Mouse (Mus musculus) frontal cortex, postnatal 14 days (tissue): ENCODE results near the gene S1pr4.

Experiments
- DNase-seq, 2 experiments: peaks; one replicate each; pipeline ENCODE4 v3.0.0; 2022; ENCODE audit warnings: low spot score in 2 of 2

S1pr4 gene

DNA sequence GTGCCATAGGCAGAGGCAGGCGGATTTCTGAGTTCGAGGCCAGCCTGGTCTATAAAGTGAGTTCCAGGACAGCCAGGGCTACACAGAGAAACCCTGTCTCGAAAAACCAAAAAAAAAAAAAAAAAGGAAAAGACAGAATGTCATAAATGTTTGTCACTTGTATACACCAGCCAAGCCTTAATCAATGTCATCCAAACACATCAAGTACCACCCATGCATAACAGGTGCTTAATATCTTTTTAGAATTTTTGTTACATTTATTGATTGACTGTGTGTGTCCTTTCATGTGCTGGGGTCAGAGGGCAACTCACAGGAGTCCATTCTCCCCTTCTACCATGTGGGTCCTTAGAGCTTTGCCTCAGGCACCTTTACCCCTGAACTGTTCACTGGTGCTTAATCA, at the start of gene S1pr4:
TSS of gene S1pr4 (minus strand) at position 101 of the 400 bp plus-strand sequence.
- no peak for DNase-seq

DNA sequence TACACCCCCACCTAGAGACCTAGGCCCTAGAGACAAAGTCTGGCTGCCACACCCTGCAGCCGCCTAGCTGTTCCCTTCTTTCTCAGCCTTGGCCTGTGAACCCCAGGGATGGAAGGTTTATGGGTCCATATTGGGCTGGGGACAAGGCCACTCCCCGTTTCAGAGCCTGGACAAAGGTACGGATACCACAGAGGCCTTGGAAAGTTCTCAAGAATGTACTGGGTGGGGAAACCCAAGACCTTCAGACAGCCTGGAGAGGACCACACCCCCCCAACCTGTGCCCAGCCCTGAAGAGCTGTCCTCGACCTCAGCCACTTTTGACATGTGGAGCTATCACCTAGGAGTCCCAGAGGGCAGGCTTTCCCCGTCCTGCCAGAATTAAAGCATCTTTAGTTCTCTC, 49.0 kb upstream of the S1pr4 start:
- no peak for DNase-seq

GRCm38 (mm10) chr10:81546788-81547571, 47.0 kb upstream of the S1pr4 start:
- DNase-seq = no peak

DNA sequence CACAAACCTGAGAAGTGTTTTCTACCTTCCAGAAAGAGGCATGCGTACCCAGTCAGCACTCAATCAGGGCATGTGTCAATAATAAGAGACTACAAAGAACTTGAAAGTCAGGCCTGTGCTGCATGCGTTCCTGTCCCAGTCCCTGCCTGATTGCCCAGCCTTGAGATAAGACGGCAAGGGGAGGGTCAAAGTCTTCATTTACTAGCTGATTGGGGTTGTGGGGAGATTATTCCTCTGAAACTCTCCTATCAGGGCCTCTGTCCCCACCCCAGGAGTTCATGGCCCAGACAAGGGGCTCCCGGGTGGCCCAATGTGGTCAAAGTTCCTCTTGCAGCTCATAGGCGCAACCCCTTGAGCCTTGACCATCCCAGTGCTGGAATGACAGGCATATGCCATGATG, 46.4 kb upstream of the S1pr4 start:
- no peak for DNase-seq

- peak; percentile 99 to 100 for DNase-seq
These were observed 45.3 kb upstream of the S1pr4 start, which contains the start of gene Gna11 for GRCm38 (mm10) chr10:81545161-81545747. TSS of gene Gna11 (minus strand) at chr10:81545190.

- DNase-seq = no peak
These were observed 44.6 kb upstream of the S1pr4 start for GRCm38 (mm10) chr10:81544296-81545160.

- DNase-seq = no peak
These were observed 43.7 kb upstream of the S1pr4 start for GRCm38 (mm10) chr10:81543633-81544032.

DNA sequence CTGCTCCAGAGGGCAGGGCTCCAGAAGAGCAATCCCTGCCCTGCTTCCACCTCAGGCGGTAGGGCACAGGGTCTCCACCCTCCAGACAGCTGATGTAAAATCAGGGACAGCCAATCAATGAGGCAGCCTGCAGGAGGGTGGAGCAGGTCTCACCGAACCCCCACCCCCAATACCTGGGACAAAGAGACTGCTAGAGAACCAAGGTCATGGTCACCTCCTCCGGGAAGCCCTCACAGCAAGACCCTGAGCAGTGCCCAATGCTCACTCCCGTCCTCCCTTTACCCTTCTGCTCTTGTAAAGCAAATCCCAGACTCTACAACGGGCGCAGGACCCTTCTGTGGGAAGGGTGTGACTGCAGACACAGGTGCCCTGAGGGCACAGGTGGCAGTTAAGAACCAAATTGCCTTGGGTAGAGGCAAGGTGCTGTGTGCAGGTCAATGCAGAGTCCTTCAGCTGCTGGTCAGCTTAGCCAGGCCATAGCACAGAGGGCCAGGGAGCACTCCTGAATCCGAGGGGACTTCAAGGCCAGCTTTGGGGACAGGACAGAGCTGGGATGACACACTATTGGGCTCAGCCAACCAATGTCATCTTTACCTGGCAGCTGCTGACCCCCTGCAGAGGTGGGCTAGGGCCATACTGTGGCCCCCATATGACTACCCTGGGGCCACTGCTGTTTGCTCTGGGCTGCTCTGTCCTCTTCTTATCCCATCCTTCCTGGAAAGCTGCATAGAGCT, 43.0 kb upstream of the S1pr4 start:
- no peak for DNase-seq

- no peak for DNase-seq
These were observed 41.9 kb upstream of the S1pr4 start for GRCm38 (mm10) chr10:81541803-81542202.

GRCm38 (mm10) chr10:81541363-81541762, 41.4 kb upstream of the S1pr4 start:
- no peak for DNase-seq

GRCm38 (mm10) chr10:81538321-81539048, 38.6 kb upstream of the S1pr4 start:
- DNase-seq = no peak

- no peak for DNase-seq
These were observed 37.5 kb upstream of the S1pr4 start for GRCm38 (mm10) chr10:81537429-81537828.

- no peak for DNase-seq
These were observed 36.8 kb upstream of the S1pr4 start for GRCm38 (mm10) chr10:81536734-81537133.

DNA sequence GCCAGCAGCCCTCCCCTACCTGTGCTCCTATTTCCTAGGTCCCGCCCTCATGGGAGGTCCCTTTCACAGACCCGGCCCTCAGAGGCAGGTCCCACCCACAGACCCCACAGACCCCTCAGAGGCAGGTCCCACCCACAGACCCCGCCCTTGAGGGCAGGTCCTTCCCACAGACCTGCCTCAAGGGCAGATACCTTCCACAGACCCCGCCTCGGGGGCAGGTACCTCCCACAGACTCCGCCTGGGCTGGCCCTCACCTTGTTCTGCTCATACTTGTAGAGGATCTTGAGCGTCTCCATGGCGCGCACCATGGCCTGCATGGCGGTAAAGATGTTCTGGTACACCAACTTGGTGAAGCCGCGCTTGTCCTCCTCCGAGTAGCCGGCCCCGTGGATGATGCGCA, 34.9 kb upstream of the S1pr4 start:
- DNase-seq = no peak

- DNase-seq = peak in 1 of 2 experiments; percentile 62
These were observed 26.8 kb upstream of the S1pr4 start for GRCm38 (mm10) chr10:81526779-81527178.

DNA sequence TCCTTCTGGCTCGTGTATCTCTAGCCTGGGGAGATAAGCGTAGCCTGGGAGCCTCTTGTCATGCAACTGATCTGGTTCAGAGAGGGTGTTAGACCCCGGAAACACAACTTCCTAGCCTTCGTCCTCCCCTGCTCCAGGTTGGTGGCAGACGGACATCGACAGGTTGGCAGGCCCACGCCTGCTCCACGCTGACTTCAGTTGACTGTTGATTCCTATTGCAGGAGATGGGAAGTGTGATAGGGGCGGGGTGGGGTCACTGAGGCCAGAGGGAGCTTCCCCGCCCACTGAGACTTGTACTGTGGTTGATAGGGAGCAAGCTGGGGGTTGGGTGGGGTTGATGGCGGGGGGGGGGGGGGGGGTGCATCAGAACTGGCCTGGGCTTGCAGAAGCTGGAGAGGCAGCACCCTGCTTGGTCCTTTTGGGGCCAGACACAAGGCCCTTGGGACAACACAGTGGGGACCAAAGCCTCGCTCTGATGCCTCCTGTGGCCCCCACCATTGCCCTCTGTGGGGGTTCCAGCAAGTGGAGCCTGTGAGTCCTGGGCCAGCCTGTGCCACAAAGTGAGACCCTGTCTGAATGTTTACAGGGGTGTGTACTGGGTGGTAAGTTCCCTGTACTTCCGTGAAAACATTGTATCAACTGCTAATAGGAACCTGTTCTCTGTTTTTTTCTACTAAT, 25.2 kb upstream of the S1pr4 start:
- no peak for DNase-seq

DNA sequence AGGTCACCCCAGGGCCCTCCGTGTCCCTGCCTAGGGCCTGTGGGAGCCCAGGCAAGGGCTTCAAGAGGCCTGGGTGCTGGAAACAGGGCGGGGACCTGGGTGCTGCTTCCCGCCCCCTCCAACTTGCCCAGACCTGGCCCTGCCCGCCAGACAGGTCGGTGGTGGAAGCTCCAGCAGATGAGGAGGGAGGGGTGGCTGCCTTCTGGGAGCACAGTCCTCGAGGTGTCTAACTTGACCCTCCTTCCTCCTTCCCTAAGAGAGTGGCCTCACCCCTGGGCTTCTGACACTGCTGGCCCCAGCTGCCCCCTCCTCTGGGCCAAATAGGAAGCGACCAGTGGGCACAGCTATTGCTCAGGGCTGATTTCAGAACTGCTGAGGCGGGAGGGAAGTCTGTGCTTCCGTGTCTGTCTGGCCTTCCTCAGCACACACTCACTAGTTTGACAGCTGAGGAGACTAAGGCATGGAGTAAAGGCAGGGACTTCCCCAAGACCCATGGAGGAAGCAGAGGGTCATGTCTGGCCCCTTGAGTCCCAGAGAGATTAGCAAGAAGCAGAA, 24.2 kb upstream of the S1pr4 start, which contains the start of gene Gna15:
TSS of gene Gna15 (minus strand) at position 175 of the 555 bp plus-strand sequence.
- no peak for DNase-seq

GRCm38 (mm10) chr10:81523570-81523969, 23.6 kb upstream of the S1pr4 start:
- DNase-seq = no peak

DNA sequence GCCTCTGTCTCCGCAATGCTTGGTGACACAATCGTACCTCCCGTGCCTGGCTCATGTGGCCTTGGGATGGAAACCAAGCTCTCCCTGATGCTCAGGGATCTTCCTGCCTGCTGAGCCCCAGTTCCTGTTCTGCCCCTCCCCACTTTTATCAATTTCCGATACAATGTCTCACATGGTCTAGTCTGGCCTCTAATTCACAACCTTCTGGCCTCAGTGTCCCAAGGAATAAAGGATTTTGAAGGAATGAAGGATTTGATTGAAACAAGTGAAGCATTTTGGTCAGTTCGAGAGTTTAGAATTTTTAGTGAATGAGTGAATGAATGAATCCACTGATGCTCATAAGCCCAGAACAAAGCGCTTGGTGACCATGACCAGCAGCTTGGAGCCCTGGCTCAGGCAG, 23.2 kb upstream of the S1pr4 start:
- DNase-seq = no peak

DNA sequence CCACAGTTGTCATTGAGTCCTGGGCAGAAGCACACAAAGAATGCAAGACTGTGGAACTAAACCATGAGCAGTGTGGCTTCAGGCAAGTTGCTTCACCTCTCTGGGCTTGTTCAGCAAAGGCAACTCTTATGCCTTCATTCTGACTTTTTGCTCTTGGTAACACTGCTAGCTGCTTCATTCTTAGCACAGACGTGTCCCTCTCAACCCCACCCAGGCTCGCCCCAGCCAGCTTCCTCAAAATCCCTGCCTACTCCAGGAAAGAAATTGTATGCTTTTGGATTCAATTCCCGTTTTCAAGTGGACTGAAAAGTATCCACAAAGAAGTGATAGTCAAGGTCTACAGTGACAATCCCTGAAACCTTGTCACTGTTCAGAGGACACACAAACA, 20.0 kb upstream of the S1pr4 start:
- DNase-seq = no peak
